Mouse (Mus musculus): ENCODE measurements around the gene Nrp2. TPM values are rescaled to one million over a fixed set of nuclear protein-coding genes. Genes with fewer than 3 reads are reported as not detected.

Gene Nrp2
- total RNA-seq, 2 experiments from 2014 or later = 58.8 to 66.3 TPM

DNA sequence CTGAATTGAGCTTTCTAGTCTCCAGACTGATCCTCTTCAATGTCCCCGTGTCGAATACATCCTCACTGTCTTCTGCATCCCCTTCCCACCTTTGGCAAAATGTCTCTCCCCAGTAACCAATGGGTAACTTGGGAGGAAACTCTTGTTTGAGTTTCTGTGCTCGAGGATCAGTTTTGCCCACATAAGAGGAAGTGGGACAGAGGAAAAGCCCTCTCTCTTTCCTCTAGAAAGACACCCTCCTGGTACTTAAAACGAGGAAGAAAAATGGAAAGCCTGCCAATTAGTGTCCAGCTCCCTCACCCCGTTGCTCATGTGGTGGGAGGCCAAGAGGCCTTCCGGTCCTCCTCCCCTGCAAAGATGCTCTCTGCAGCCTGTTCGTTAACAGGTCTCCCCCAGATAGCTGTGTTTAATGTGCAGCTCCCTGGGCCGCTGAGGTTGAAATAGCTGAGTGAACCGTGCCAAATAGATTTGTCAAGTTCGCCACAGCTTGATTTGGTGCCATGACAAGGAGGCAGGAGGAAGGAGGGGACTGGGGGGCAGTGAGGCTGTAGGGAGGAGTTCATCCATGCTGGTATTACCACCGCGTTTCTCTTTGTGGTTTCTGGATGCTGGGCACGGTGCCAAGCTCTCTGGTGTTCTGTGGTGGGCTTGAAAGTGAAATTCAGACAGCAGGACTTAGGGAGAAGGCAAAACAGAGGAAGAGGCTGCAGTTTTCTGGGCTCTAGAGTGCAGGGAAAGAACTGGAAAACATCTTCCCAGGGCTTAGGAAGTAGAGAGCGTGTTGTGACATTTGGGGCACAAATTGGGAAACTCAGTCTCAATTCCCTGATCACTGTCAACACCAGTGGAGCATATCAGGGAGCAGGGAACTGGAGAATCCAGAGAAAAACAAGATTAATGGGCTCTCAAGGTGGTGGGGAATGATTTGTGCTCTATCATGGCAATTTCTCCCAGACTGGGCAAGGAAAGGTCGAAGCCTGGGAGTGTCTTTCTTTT lies 48.2 kb downstream of the Nrp2 start:
- DNase-seq = no peak

DNA sequence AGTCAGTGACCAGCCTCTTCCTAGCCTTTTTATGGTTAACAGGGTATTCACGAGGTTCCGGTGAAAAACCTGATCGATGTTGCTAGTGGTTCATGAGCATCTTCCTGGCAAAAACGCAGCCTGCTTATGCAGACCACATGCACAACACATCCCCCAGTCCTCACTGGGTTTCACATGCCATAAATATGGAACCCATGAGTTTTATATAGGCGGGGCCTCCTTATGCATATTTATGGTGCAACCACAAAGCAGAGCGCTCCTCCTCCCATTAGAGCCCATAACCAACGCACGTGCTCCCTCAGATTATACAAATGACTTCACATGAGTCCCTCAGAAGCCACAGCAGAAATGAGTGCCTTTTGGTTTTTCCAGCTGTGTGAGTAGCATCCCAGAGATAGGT lies 49.0 kb downstream of the Nrp2 start:
- DNase-seq = no peak

DNA sequence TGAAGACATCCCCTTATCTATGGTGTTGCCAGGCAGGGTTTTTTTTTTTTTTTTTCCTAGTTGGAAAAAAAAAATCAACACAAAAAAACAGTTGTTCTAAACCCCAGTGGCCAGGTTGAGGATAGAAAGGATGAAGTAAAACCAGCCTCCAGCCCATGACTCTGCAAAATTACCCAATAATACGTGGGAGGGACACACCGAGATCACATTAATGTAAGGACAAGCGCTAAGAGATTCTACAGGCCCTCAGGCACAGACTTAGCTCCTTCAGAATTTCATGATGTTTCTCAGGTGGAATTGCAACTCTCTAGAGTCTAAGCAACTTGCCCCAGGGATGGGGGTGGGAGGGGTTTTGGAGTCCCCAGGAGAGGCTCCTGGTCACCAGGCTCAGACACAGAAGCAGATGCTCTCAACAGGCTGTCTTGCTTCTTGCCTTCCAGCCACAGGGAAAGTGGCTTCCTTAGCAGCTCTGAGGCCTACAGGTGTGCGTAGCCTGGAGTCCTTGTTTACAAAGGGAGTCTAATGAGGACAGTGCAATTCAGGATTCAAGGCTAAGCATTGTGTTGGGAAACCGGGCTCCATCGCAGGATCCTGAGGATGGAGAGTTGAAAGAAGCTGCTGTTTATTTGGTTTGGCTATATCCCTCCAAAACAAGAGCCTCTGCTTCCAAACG lies 49.7 kb downstream of the Nrp2 start:
- DNase-seq = no peak

DNA sequence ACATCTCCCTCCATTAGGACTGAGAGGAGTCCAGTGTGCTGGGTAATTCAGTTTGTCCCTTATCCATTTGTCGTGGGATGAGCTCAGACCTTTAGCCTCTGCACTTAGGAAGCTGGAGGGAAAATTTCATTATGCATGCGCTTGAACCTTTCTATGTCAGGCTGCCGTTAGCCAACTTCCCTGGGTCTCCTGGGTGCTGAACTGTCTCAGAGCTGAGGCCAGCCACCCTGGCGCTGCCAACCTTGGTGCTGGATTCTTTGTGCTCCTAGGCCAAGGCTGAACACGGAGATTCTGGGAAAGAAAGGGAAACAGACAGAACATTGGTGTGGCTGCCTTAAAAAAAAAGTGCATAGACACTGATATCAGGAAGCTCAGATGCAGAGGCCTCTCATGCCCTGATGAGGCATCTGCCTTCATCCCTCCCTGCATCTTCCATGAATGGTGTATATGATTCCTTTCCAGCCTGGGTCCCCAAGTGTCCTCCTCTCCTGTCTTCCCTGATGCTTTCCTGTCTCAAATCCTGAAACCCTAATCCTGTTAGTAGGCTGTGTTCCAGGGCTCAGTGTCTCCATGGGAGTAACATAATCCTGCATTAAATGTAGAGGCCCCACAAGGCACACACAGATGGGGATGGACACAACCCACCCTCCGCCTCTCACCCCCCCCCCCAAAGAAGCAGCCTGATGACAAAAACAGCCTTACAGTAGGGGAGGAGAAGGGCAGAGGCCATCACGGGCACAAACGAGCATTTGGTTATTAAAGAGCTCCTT lies 51.2 kb downstream of the Nrp2 start:
- no peak for DNase-seq

DNA sequence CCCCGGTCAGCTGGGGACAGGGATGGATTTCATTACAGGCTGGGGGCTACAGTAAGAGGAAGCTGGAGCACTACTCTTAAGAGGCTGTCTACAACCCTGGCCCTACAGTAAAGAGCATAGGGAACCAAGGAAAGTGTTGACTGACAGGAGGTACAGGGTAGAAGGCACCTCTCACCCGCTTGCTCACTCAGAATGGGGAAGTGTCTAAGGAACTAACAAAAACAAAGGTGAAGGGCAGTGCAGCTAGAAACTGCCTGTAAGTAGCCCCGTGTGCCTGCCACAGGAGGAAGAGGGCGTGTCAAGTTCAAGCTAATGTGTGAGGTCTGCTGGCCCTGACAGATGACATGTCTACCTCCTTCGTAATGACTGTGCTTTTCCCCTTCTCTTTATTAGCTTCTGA lies 57.0 kb downstream of the Nrp2 start:
- no peak for DNase-seq

DNA sequence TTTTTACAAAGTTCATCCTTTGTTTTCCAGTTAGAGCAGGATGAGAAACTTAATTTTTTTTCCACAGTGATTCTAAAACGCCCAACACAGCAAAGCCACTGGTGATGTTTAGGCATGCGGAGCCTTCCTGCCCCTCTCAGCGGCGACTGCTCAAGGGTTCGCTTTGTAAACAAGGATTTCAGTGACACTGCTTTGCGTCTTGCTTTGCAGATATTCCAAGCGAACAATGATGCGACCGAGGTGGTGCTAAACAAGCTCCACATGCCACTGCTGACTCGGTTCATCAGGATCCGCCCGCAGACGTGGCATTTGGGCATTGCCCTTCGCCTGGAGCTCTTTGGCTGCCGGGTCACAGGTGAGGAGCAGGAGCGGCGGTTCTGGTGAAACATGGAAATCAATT lies 57.5 kb downstream of the Nrp2 start:
- DNase-seq = no peak

DNA sequence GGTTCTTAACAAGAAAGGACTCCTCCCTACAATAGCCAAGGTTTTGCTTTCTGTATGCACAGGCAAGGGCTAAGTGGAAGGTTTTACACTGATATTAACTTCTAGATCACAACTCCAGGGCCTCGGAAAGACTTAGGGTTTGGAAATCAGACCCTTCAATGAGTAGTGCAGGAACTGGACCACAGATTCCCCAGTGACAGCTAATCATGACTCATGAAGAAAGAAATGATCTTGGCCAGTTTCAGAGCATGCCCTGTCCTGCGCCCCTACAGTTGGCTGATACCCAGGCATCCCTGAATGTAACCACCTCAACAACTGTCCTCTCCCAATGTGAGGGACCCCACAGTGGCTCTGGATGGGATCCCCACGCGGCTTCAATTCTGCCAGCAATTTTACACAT lies 60.7 kb downstream of the Nrp2 start:
- DNase-seq = no peak

DNA sequence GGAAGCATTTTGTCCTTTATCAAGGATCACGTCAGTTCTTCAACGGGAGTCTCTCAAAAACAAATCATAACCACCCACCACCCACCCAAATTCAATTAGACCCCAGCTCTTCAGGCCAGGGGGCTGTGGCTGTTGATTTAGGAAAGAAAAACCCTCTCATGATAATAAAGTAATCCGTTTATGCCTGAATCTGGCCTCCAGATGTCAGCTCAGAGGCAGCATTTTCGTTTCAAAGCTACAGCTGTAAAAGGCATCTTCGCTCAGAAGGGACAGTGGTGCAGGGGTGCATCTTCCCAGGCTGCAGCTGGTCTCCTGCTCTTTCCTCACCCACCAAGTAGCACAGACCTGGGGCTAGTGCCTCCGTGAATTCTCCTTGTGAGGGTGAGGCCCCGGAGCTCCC lies 62.1 kb downstream of the Nrp2 start:
- no peak for DNase-seq

DNA sequence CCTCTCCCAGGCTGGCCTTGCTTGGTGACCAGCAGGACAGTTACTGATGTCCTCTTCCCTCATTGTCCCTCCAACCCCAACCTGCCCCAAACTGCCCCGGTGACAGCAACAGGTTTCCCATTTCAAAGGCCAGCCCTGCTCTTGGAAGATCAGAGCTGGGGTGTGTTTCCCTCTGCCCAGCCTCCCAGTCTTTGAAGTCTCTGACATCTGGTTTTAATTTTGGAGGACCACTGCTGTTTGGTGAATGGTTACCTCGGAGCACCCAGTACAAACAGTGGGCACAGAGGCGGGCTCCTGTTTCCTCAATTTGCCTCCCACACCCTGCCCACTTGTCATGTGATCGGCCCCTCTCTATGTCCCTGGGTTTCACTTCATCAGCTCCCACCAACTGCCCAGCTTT lies 63.7 kb downstream of the Nrp2 start:
- DNase-seq = no peak

DNA sequence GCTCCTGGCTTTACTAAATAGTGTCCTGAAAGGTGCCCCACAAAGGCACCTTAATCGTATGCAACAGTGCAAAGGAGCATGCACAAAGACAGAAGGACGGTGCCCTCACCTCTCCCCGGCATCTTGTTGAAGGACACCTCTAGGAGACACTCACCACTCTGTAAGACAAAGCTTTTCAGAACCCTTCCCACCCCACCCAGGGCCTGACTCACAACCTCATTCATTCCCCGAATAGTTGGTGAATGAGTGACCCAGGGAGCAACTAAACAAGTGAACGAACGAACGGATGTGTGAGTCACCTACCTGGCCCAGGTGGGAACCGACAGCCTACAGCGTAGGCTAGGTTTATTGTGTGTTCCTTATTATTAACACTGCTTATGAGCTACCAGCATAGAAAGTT lies 64.5 kb downstream of the Nrp2 start:
- no peak for DNase-seq

DNA sequence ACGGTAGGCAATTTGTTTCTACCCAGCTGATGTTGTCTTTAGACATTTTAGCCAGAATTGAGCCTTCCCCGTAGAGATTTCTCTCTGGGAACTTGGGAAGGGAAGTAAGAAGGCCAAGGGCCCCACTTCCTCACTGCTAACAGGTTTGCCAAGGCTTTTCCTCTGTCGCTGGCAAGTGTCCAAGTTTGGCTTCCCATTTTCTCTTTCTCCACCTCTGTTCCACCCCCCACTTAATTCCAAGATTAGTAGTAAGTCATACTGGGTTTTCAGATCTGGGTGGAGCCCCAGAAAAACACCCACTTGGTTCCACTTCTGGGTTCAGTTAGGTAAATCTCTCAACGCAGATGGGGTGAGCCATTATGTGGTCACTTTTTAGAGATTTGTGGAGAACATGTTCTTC lies 67.5 kb downstream of the Nrp2 start:
- no peak for DNase-seq

DNA sequence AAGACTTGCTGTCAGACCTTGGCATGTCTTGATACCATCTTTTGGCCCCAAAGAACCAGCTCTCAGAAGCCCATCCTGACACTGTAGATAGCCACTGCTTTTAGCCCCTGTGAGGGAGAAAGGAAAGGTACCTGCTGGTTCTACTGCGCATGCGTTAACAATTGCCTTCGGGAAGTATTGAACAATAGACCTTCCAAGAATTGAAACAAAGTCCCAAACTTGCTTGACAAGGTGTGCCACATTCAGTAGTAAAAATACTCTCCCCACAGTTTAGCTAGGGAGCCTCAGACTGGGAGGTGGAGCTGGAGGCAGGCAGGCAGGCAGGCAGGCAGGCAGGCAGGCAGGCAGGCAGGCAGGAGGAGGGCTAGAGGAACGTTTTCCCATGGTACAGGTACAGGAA lies 69.3 kb downstream of the Nrp2 start:
- DNase-seq = no peak

DNA sequence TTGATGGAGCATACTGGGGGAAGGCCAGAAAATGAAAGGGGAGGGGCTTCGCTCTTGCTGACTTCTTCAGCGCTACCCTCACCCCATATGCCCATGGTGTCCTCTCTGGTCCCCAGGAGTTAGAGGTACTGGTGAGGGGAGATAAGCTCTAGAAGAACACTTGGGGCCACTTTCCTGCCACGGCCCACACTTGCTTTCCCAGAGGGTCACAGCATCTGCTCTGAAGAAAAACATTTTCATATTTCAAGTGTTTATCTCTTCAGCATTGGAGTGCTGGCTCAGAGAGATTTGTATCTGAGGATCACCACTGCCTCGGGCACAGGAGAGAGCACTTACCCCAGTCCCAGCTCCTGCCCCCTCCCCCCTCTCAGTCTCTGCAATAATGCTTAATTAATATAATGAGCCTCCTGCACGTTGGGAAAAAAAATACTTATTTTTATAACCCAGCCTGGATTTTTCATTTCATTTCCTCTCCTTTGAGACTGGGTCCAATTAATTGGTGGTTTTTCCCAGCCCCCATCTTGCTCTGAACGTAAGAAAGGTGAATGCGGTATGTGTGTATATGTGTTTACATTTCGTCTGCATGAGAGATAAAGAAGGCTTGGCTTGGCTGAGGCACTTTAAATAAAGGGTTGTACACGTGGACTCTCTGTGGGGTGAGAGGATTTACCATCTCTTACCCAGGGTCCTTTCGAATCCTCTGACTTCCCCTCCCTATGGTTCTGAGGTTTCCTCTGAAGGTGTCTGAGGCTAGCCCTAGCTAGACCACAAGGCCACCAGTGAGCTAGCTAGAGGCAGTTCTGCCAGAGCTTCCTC lies 70.2 kb downstream of the Nrp2 start:
- DNase-seq = no peak

DNA sequence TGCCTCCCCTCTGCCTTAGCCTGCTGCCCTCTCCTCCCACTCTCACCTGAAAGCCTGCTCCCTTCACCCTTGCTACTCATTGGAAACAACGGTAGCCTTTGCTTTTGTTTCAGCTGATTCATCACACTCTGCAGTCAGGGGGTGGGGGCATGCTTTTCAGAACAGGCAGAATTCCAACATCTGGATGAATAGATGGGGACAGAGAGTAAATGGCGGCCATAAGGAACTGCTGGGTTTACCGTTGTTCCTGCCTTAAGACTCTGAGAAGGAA lies 70.8 kb downstream of the Nrp2 start:
- DNase-seq = no peak

DNA sequence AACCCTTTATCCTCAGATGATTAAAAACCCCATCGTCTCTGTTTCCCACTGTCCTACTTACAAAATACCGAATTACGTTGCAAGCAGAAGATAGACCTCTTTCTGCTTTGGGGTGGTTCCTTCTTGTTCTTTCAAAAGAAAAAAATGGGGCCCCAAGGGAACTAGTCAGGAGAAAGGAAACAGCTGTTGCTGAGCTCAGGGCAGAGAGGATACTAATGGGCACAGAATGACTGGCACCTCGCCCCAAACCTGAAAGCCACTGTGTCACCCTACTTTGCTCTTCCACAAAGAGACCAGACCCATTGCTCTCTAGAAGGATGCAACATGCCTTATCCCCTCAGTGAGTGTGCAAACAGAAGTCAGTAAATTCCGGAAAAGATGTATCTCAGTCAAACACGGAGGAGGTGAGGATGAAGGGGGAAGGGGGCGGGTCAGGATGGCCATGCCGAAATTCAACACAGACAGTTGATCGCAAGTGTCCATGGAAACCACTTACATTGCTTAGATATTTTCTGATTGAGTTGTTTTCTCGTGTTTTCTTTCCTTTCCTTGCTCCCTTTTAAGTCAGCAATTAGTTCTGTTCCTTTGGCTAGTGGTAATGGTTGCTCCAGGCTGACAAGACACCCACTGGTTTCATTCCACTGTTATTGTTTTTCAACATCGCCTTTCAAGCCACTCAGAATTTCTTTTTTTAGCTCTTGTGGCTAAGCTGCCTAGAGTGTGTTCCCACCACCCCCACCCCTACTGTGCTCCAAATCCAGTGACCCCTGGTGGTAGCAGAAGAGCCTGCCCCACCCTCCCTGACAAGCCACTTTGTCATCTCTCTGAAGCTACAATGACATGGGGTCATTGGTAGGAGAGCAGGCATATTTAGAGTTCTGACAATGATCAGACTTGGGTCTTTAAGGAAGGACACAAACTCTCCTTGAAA lies 71.5 kb downstream of the Nrp2 start:
- no peak for DNase-seq

DNA sequence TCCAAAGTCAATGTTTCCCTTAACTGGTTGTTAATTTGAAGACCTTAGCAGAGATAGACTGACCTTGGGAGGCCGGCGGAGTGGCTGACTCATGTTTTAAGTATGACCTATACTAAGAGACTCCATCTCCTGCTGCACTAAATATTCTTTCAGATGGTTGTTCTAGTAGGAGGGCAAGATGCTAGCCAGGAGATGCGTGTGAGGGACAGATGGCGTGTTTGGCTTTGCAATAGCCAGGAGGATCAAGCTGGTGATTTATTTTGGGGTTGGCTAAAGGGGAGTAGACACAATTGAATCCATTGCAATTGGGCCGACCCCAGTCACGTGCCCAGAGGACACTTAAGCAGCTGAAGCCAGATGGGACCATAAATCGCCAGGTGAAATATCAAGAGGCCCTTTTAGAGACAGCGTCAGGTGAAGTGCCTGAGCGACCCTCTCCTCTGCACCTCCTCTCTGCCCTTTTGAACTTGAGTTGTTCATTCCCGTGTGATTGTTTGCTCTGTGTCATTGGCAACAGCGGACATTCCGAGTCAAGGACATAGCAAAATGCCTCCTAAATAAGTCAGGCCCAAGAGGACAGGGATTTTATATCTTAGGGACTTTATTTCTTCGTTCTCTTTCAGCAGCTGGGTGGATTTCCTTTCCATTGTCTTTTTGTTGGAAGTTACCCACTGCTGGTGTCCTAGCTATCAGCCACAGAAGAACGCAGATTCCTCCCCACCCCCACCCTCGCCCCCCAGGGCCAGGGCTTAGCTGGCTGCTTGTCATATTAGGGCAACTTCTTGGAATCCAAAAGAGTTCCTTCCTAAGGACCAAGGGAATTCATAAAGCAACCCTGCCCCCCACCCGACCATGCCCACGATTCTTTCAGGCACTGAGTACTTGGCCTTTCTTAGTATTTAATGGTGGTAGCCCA lies 74.5 kb downstream of the Nrp2 start:
- DNase-seq = no peak

DNA sequence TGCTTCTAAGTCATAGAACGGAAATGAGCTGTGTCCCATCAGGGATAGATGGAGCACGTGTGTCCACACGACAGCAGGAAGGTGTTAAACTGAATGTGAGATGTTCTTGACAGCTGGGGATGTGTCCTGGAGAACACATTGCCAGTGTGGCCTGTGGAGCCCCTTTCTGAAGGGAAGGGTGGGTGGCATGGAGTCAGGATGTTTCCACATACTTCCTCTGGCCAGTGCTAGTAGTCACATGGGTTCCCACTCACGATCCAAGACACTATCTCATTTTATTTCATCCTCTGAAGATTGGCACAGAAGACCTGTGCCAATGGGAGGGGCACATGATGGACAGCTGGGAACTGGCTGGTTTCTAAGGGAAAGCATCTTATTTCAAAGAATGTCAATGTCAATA lies 75.8 kb downstream of the Nrp2 start:
- no peak for DNase-seq

DNA sequence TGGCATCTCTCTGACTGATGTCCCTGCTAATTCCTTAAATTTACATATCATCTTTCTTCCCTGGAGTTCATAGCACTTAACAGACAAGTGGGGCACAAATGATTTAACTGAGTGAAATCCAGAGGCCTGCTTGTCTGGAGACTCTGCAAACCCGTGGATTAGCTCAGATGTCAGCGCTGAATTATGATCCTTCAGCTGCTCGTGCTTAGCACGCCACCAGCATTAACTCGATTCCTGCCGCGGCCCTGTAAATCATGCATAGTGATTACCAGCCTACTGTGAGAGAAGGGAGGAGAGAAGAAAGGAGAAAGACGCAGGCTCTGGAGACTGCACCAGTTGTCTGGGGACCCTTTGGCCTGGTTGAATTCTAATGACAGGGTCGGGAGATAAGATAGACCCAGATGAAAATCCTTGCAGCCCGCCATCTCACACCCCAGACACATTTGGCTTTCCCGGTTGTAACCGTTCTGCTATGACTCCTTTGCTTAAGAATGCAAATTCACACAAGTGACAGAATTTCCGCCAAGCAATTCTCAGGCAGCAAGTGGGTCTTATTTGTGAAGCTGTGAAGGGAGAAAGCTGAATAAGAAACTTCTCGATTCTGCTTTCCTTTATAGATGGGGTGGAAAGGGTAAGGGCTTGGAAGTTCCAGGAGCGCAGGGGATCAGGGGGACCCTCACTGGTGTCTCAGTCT lies 77.1 kb downstream of the Nrp2 start:
- no peak for DNase-seq

DNA sequence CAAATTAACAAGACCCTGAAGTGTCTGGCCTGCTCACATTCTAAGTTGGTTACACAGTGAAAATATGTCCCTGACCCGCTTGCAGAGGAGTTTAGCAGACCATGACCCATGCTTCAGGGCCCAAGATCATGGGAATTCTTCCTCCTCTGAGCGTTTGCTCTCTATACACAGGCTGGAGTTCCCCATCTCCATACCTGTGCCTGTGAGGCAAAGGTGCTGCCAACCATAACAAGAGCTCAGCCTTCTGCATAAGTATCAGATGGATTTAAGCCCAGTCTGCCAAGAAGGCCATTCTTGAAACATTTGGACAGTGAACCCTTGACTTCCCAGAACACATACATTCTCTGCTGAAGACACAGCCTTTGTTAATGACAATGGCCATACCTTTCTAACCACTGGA lies 79.1 kb downstream of the Nrp2 start:
- DNase-seq = no peak

DNA sequence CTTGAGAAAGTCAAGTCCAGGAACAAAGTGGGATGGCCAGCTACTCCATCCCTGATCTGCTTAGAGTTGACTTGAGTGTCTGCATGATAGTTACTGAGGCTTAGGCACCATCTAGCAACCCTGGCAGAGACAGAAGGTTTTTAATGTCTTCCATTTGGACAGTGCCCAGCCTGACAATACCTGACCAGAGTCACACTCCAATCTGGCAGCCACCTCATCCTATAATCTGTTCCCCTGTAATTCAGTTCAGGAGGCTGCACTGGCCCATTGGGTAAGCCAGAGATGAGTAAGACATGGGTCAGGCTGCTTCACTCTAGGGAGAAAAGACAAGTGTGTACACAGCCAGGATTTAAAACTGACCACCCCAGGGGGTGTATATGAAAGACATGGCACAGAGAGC lies 79.5 kb downstream of the Nrp2 start:
- DNase-seq = no peak

Data from layer of hippocampus, postnatal 36 days (tissue).